Mouse (Mus musculus): ENCODE results near the gene Tnnc2.
"Not testable (repeated sequence)": the region's sequence is repeated elsewhere in the genome, so short reads cannot be mapped to it uniquely, and the experiment has no call there.

Gene Tnnc2

GRCm38 (mm10) chr2:164798554-164798953, 18.8 kb upstream of the Tnnc2 start:
- in situ Hi-C loops (cut with MboI; ENCODE audit: low sequenced_read_pairs): not testable (repeated sequence)

GRCm38 (mm10) chr2:164795868-164796267, 16.1 kb upstream of the Tnnc2 start:
- in situ Hi-C loops (cut with MboI; ENCODE audit: low sequenced_read_pairs): no loop called here

GRCm38 (mm10) chr2:164794293-164794692, 14.5 kb upstream of the Tnnc2 start:
- in situ Hi-C loops (cut with MboI; ENCODE audit: low sequenced_read_pairs): no loop called here

GRCm38 (mm10) chr2:164793772-164794171, 14.0 kb upstream of the Tnnc2 start:
- in situ Hi-C loops (cut with MboI; ENCODE audit: low sequenced_read_pairs): no loop called here

GRCm38 (mm10) chr2:164793236-164793635, 13.5 kb upstream of the Tnnc2 start:
- in situ Hi-C loops (cut with MboI; ENCODE audit: low sequenced_read_pairs): no loop called here

GRCm38 (mm10) chr2:164792400-164793190, 12.8 kb upstream of the Tnnc2 start:
- in situ Hi-C loops (cut with MboI; ENCODE audit: low sequenced_read_pairs): no loop called here

GRCm38 (mm10) chr2:164791841-164792261, 12.1 kb upstream of the Tnnc2 start:
- in situ Hi-C loops (cut with MboI; ENCODE audit: low sequenced_read_pairs): no loop called here

- in situ Hi-C loops (cut with MboI; ENCODE audit: low sequenced_read_pairs): no loop called here
These were observed 10.7 kb upstream of the Tnnc2 start for GRCm38 (mm10) chr2:164790451-164790850.

GRCm38 (mm10) chr2:164788411-164788810, 8.6 kb upstream of the Tnnc2 start:
- in situ Hi-C loops (cut with MboI; ENCODE audit: low sequenced_read_pairs): no loop called here

GRCm38 (mm10) chr2:164787779-164788178, 8.0 kb upstream of the Tnnc2 start:
- in situ Hi-C loops (cut with MboI; ENCODE audit: low sequenced_read_pairs): no loop called here

- in situ Hi-C loops (cut with MboI; ENCODE audit: low sequenced_read_pairs): no loop called here
These were observed 7.3 kb upstream of the Tnnc2 start for GRCm38 (mm10) chr2:164787032-164787431.

- in situ Hi-C loops (cut with MboI; ENCODE audit: low sequenced_read_pairs): no loop called here
These were observed 6.7 kb upstream of the Tnnc2 start for GRCm38 (mm10) chr2:164786388-164786885.

- in situ Hi-C loops (cut with MboI; ENCODE audit: low sequenced_read_pairs): no loop called here
These were observed 6.0 kb upstream of the Tnnc2 start, which contains the start of gene Snx21 for GRCm38 (mm10) chr2:164785481-164786387. Snx21 (plus strand) TSS chr2:164785823.

GRCm38 (mm10) chr2:164784869-164785420, 5.2 kb upstream of the Tnnc2 start:
- in situ Hi-C loops (cut with MboI; ENCODE audit: low sequenced_read_pairs): no loop called here

GRCm38 (mm10) chr2:164783926-164784581, 4.3 kb upstream of the Tnnc2 start:
- in situ Hi-C loops (cut with MboI; ENCODE audit: low sequenced_read_pairs): no loop called here

- in situ Hi-C loops (cut with MboI; ENCODE audit: low sequenced_read_pairs): no loop called here
These were observed 2.1 kb upstream of the Tnnc2 start for GRCm38 (mm10) chr2:164781876-164782275.

GRCm38 (mm10) chr2:164778809-164779208, 958 bp downstream of the Tnnc2 start:
- in situ Hi-C loops (cut with MboI; ENCODE audit: low sequenced_read_pairs): no loop called here

- in situ Hi-C loops (cut with MboI; ENCODE audit: low sequenced_read_pairs): no loop called here
These were observed 1.8 kb downstream of the Tnnc2 start for GRCm38 (mm10) chr2:164778015-164778287.

- in situ Hi-C loops (cut with MboI; ENCODE audit: low sequenced_read_pairs): no loop called here
These were observed 2.3 kb downstream of the Tnnc2 start for GRCm38 (mm10) chr2:164777246-164778014.

GRCm38 (mm10) chr2:164776801-164777200, 3.0 kb downstream of the Tnnc2 start:
- in situ Hi-C loops (cut with MboI; ENCODE audit: low sequenced_read_pairs): no loop called here
